Mouse (Mus musculus): ENCODE results near the gene Tmcc1. TPM values are rescaled to one million over a fixed set of nuclear protein-coding genes. Genes with fewer than 3 reads are reported as not detected.
A peak's percentile ranks its signal among the peaks of the same experiment; 100 is the strongest.

Tmcc1 gene
- total and polyA plus RNA-seq, 3 experiments, result 9.1 to 30.6 TPM; not detected in 1

GRCm38 (mm10) chr6:115994877-115995520, 198.3 kb downstream of the Tmcc1 start, which contains the start of gene Plxnd1:
TSS of gene Plxnd1 (minus strand) at chr6:115995005.
- Histone ChIP-seq H3K4me1 (ENCODE audit: control insufficient read depth in 1 of 2, insufficient read depth in 2 of 2, low read length in 2 of 2) (peaks cover 3 to 20% of the 10 kb centered on the region in 2 experiments), H3K27me3 (ENCODE audit: control insufficient read depth in 1 of 2, insufficient read depth in 2 of 2, low read length in 2 of 2) (no peaks in the 10 kb centered on the region), H3K36me3 (ENCODE audit: control insufficient read depth in 1 of 2, insufficient read depth in 2 of 2, low read length in 2 of 2) (peaks cover 0 to 7% of the 10 kb centered on the region in 2 experiments; a peak in 2 of 4 replicates), H3K27ac (ENCODE audit: control insufficient read depth, low read depth, low read length) (peak within 1 kb of the TSS; percentile 36), H3K9ac (ENCODE audit: control insufficient read depth, low read depth, low read length, poor library complexity, severe bottlenecking) (peak within 1 kb of the TSS; percentile 79), H3K9me3 (replicated peaks; ENCODE audit: insufficient read depth, low read length) (no peaks in the 10 kb centered on the region), H3K79me2 (ENCODE audit: control insufficient read depth, insufficient read depth, low read length, poor library complexity) (peaks cover 2% of the 10 kb centered on the region; the same call in 1 of the 2 replicates), H3K4me3 (ENCODE audit: control insufficient read depth in 1 of 2, insufficient read depth in 1 of 2, low read depth in 2 of 2, low read length in 2 of 2) (peak within 1 kb of the TSS; percentile 87 to 100)
- peak; percentile 91 for DNase-seq (ENCODE audit: low read depth, low spot score)
- TF ChIP-seq ZNF384 (IDR thresholded peaks at IDR 0.05; ENCODE audit: low read depth, low read length) (peak; percentile 91), UBTF (IDR thresholded peaks at IDR 0.05; ENCODE audit: borderline replicate concordance, insufficient read depth, low read depth, low read length) (no peak), USF2 (IDR thresholded peaks at IDR 0.05; ENCODE audit: borderline replicate concordance in 1 of 2, insufficient read depth in 1 of 2, low read depth in 1 of 2, low read length in 2 of 2) (no peak), SIN3A (IDR thresholded peaks at IDR 0.05; ENCODE audit: low read length) (0 out of 2 replicates have a peak, but pooled peaks have one; percentile 38), TCF12 (IDR thresholded peaks at IDR 0.05; ENCODE audit: low read depth, low read length) (0 out of 2 replicates have a peak, but pooled peaks have one; percentile 18), MAZ (IDR thresholded peaks at IDR 0.05; ENCODE audit: low read depth, low read length) (0 out of 2 replicates have a peak, but pooled peaks have one; percentile 19), ETS1 (IDR thresholded peaks at IDR 0.05; ENCODE audit: low read depth, low read length) (no peak), CHD2 (IDR thresholded peaks at IDR 0.05; ENCODE audit: low read length) (no peak), ZKSCAN1 (IDR thresholded peaks at IDR 0.05; ENCODE audit: low read depth, low read length) (no peak), USF1 (IDR thresholded peaks at IDR 0.05; ENCODE audit: low read depth, low read length) (no peak), NELFE (IDR thresholded peaks at IDR 0.05; ENCODE audit: low read depth, low read length) (peak; percentile 43)

- peak overlapping the region; percentile 83 to 89 for H3K4me3 ChIP-seq (ENCODE audit: control insufficient read depth in 1 of 2, insufficient read depth in 1 of 2, low read depth in 2 of 2, low read length in 2 of 2)
- H3K79me2 ChIP-seq (ENCODE audit: control insufficient read depth, insufficient read depth, low read length, poor library complexity), result peaks cover 2% of the 10 kb centered on the region; the same call in 1 of the 2 replicates
- H3K9ac ChIP-seq (ENCODE audit: control insufficient read depth, low read depth, low read length, poor library complexity, severe bottlenecking), result peak overlapping the region; percentile 79
- TF ChIP-seq NRF1 (IDR thresholded peaks at IDR 0.05; ENCODE audit: insufficient read depth, low read depth, low read length, poor library complexity, severe bottlenecking) (no peak), CTCF (IDR thresholded peaks at IDR 0.05 in 2 of 3, conservative IDR thresholded peaks at IDR 0.05 in 1 of 3; ENCODE audit: control insufficient read depth in 1 of 3, insufficient read depth in 1 of 3, low read depth in 2 of 3, low read length in 3 of 3, poor library complexity in 1 of 3, severe bottlenecking in 1 of 3) (peak in 1 of 3 experiments; percentile 6; a peak in 1 of 6 replicates), MAZ (IDR thresholded peaks at IDR 0.05; ENCODE audit: low read depth, low read length) (no peak)
- peaks cover 0 to 7% of the 10 kb centered on the region in 2 experiments; a peak in 2 of 4 replicates for H3K36me3 ChIP-seq (ENCODE audit: control insufficient read depth in 1 of 2, insufficient read depth in 2 of 2, low read length in 2 of 2)
- no peak overlapping the region; the same call in 1 of the 2 replicates for H3K27ac ChIP-seq (ENCODE audit: control insufficient read depth, low read depth, low read length)
- peaks cover 3 to 17% of the 10 kb centered on the region in 2 experiments for H3K4me1 ChIP-seq (ENCODE audit: control insufficient read depth in 1 of 2, insufficient read depth in 2 of 2, low read length in 2 of 2)
- DNase-seq (ENCODE audit: low read depth, low spot score), result no peak
- H3K9me3 ChIP-seq (replicated peaks; ENCODE audit: insufficient read depth, low read length), result no peaks in the 10 kb centered on the region
- H3K27me3 ChIP-seq (ENCODE audit: control insufficient read depth in 1 of 2, insufficient read depth in 2 of 2, low read length in 2 of 2), result no peaks in the 10 kb centered on the region
These were observed 199.0 kb downstream of the Tmcc1 start for GRCm38 (mm10) chr6:115994146-115994876.

Measured in MEL (cell line).